Mouse (Mus musculus) urinary bladder, postnatal 4 days (tissue): ENCODE results near the gene Cercam.
"Not testable (repeated sequence)": the region's sequence is repeated elsewhere in the genome, so short reads cannot be mapped to it uniquely, and the experiment has no call there.

Experiments
- DNase-seq, 2 experiments: peaks; one replicate each; pipeline ENCODE4 v3.0.0; 2021 to 2022; ENCODE audit warnings: low spot score in 2 of 2

Cercam gene

GRCm38 (mm10) chr2:29897366-29897765, 28.4 kb downstream of the Cercam start:
- DNase-seq, result no peak

- no peak for DNase-seq
Measured at GRCm38 (mm10) chr2:29898081-29898480, 29.1 kb downstream of the Cercam start.

- DNase-seq, result no peak
Measured at GRCm38 (mm10) chr2:29902194-29902593, 33.2 kb downstream of the Cercam start.

- not testable (repeated sequence) for DNase-seq
Measured at GRCm38 (mm10) chr2:29908171-29908570, 39.2 kb downstream of the Cercam start.

GRCm38 (mm10) chr2:29910042-29910441, 41.1 kb downstream of the Cercam start:
- no peak for DNase-seq

- no peak for DNase-seq
Measured at GRCm38 (mm10) chr2:29917621-29918020, 48.7 kb downstream of the Cercam start.

GRCm38 (mm10) chr2:29922011-29922410, 53.0 kb downstream of the Cercam start:
- DNase-seq, result peak; percentile 70 to 72

- no peak for DNase-seq
Measured at GRCm38 (mm10) chr2:29926542-29926941, 57.6 kb downstream of the Cercam start.

GRCm38 (mm10) chr2:29930506-29930905, 61.5 kb downstream of the Cercam start:
- no peak for DNase-seq

GRCm38 (mm10) chr2:29931194-29931593, 62.2 kb downstream of the Cercam start:
- no peak for DNase-seq
